Mouse (Mus musculus) adrenal gland, adult (tissue): ENCODE results near the gene Lce1a1.
A peak's percentile ranks its signal among the peaks of the same experiment; 100 is the strongest.

ENCODE experiments used
- DNase-seq, 2 experiments: peaks; one replicate each; pipeline ENCODE4 v3.0.0; 2022 to 2023; ENCODE audit warnings: low spot score in 1 of 2; ENCODE audit not compliant: inconsistent age in 2 of 2

Gene Lce1a1

DNA sequence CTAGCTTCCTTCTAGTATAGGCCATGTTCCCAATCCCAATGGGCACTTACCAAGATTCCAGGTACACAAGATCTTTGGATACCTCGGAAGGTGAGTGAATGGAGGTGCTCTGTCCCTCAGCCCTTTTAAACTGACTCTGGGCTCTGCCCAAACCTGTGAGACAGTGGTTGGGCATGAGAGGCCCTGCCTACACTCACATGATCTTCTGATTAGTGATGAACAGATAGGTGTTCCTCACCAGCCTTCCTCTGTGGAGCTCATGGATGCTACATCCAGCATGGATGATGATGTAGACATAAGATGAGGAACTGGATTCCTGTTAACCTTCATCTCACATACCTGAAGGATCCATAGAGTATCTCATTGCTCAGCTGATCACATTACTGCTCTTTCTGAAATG is at the start of gene Lce1a1:
Lce1a1 (minus strand) TSS at position 101 of the 400 bp plus-strand sequence.
- DNase-seq: no peak

DNA sequence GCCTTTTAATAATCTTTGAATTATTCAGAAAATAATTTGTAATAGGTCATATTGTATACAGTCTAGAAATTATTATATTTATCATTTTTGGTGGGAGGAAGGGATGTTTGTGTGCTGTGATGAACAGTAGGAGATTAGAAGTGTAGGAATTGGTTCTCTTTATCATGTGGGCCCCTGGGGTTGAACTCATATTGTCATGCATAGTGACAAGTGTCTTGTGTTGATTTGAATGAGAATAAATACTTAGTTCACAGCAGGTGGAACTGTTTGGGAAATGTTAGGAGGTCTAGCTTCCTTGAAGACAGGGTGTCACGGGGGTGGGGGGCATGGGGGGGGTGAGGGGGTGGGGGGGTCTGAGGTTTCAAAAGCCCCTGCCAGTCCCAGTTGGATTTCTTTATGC is 46.5 kb upstream of the Lce1a1 start:
- DNase-seq: no peak

DNA sequence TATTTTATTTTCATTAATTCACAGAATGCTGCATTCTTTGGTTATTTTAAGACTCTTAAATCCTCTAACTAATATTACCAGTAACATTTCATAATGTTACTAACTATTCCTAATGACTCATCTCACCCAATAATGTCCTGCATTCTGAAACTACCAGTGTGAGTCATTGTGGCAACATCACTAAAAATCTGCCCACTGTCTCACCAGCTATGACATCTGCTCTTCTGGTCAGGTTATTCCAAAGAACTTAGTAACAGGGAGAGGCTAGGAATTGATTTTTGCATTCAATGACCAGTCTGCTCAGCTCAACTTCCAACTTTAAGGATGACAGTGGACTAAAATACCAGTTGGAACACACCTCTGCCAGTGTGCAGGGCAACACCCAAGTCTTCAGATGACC is 43.6 kb upstream of the Lce1a1 start:
- peak in 1 of 2 experiments; percentile 28 for DNase-seq

DNA sequence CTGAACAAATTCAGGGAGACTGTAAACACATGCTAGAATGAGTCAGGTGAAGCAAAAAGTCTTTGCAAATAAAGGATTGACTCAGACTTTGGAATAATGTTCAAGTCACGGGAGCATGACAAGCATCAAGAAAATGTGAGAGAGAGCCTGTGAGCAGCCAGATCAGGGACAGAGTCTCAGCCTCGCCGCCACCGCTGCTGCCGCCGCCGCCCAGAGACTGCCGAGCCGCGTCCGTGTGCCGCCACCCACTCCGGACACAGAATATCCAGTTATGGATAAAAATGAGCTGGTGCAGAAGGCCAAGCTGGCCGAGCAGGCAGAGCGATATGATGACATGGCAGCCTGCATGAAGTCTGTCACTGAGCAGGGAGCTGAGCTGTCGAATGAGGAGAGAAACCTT is 41.0 kb upstream of the Lce1a1 start:
- peak; percentile 21 to 32 for DNase-seq

DNA sequence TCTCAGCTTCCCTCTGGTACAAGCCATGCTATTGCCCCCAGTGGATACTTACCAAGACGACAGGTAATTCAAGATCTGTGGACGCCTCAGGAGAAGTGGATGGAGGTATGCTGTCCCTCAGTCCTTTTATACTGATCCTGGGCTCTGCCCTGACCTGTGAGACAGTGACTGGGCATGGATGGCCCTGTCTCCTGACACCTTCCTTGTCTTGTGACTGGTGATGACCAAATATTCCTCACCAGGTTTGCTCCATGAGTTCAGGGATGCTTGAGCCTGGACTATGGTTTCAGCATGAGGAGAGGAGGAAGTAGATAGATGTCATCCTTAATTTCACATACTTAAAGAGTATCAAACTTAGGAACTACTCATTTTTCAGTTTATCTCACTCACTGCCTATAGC is 39.0 kb upstream of the Lce1a1 start, which contains the start of gene Lce1d:
Lce1d (minus strand) TSS at position 101 of the 400 bp plus-strand sequence.
- DNase-seq: no peak

DNA sequence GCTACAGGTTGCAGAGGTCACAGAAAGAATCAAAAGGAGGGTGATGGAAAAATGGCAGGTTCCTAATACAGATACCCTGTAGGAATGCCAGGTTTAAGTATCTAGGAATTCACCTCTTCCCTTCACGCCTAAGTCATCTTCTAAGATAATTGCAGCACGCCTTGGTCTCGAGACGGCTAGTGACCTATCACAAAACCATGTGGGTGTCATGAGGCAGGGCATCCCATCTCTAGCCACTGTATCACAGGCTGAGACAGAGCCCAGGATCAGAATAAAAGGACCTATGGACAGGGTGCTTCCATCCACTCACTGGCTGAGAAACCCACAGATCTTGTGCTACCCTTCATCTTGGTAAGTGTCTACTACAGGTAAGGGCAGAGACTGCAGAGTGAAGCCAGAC is 30.8 kb upstream of the Lce1a1 start, which contains the start of gene Lce1c:
Lce1c (plus strand) TSS at position 301 of the 400 bp plus-strand sequence.
- DNase-seq: no peak

DNA sequence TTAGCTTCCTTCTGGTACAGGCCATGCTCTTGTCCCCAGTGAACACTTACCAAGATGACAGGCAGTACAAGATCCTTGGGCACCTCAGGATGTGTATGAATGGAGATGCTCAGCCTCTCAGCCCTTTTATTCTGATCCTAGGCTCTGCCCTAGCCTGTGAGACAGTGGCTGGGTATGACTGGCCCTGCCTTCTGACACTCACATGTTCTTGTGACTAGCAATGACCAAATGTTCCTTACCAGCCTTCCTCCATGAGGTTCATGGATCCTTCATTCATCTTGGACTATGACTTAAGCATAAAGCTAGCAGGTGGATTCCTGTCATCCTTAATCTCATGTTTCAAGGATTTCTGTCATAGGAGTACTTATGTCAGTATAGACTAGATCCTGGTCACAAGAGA is 22.1 kb upstream of the Lce1a1 start, which contains the start of gene Lce1a2:
Lce1a2 (minus strand) TSS at position 101 of the 400 bp plus-strand sequence.
- DNase-seq: no peak

DNA sequence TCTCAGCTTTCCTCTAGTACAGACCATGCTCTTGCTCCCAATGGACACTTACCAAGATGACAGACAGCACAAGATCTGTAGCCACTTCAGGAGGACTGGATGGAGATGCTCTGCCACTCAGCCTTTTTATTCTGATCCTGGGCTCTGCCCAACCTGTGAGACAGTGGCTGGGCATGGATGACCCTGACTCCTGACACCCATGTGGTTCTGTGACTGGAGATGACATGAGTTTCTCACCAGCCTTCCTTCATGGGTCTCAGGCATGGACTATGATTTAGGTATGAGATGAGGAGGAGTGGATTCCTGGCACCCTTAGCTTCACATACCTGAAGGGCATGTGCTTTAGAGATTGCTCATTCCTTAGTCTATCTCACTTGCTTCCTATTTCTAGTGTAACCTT is 8.7 kb upstream of the Lce1a1 start, which contains the start of gene Lce1b:
Lce1b (minus strand) TSS at position 101 of the 400 bp plus-strand sequence.
- no peak for DNase-seq

DNA sequence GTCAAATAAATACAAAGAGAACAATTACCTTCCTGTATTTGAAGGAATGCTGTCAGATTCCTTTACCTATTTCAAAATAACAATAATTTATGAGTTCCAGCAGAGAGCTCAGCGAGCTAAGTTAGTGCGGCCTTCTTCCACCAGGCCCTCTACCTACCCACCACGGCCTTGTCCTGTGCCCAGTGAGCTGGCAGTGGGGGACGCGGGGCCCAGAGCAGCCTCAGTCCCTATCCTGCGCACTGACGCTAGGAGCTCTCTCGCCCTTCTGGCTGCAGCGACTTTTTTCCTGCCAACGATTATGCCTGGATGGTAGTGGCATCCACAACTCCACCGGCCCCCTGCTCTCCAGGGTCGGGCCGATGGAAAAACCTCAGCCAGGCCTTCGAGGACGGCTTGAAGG is 8.3 kb downstream of the Lce1a1 start:
- DNase-seq: no peak

DNA sequence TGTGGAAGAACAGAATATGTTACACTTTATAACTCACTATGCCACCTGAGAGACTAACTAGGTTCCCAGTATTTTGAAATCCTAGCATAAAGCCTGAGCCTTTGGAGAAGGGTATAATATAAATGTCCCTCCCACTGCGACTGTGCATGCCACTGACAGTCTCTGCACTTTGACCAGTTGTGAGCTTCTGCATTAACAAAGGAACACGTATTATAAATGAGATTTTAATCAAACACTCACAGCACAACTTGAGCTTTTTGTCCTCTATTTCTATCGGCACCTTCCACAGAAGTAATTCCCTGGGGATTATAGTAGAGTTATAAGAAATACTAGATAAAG is 9.5 kb downstream of the Lce1a1 start:
- no peak for DNase-seq

DNA sequence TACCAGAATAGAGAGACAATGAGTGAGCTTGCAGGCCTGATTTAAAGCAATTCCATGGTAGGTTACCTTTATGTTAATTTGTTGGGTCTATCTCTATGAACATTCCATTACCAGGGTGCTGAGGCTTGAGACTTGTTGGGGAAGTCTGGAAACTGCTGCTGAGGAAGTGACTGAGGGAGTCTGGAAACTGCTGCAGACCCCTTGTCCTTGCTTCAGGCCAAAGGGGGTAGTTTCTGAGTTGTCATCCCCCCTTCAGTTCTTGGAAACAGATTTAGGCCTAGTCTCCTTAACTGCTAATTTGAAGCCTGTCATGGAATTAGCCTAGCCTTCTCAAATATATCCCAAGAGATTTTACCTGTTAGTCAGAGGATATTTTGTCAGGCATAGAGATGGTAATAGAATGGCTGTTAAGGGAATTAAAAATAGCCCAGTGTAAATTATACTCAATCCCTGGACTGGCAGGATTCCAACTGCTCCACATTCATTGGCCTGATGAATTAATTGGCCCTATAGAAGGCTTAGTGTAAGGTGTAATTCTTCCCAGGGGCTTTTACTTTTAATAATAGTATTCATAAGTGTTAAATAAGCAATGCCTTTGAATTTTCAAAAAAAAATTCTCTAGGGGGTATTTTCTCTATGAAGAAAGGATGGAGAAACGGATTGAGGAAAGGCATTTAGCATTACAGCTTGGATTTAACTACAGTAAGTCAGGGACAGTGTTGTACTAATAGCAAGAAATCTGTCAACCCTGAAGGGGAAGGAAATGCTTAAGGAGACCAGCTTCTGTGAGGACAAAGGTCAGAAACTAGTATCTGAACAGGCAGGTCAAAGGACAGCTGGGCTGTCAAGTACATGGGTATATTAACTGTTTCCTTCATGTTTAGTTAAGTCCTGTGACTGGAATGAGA is 10.1 kb downstream of the Lce1a1 start:
- no peak for DNase-seq

DNA sequence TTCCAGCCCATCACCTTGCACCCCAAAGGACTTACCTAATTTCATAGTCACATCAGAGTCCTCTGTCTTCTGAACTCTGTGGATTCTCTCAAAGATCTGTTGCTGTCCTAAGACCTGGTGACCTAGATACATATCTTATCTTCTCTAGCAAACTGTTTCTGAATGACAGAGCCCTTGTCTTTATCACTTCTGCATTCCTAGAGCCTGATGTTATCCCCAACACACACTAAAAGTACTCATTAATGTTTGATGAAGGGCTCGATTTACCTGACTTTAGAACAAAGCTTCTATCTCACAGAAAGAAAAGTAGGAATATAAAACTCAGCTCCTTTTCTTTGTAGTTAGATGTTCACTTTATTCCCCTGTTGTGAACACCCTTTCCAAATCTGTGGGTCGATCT is 26.5 kb downstream of the Lce1a1 start, which contains the start of gene Lce6a:
Lce6a (minus strand) TSS at position 101 of the 400 bp plus-strand sequence.
- no peak for DNase-seq

DNA sequence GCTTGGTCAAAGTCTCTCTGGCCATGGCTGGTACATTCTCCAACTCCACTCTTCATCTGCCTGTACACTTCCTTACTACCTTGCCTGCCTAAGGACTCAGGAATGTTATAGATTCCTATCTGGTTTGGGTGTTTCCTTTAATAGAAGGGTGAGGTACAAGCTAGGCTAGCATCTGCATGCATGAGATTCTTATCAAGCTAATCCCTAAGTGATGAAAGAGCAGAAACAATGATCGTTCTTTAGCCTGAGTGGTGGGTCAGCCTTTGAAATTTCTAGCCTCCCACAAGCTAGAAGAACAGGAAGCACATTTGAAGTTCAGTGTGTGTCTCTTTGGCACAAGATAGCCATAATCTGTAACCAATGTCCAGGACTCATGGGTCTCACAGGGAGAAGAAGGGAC is 38.3 kb downstream of the Lce1a1 start:
- no peak for DNase-seq

DNA sequence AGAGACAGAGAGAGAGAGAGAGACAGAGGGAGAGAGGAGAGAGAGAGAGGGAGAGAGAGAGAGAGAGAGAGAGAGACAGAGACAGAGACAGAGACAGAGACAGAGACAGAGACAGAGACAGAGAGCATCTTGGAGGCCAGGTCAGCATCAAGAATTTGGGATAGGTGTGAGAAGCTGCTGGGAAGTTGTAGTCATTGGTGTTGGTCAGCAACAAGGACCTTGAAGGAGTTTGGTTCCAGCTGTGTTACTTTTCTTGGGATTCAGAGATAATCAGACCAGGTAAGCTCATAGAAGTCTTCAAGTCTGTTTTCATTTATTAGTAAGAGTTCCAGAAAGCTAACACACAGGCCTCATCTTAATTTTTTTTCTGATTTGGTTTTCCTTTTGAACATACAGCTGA is 40.7 kb downstream of the Lce1a1 start, which contains the start of gene 2210017I01Rik:
2210017I01Rik (minus strand) TSS at position 101 of the 400 bp plus-strand sequence.
- DNase-seq: no peak

DNA sequence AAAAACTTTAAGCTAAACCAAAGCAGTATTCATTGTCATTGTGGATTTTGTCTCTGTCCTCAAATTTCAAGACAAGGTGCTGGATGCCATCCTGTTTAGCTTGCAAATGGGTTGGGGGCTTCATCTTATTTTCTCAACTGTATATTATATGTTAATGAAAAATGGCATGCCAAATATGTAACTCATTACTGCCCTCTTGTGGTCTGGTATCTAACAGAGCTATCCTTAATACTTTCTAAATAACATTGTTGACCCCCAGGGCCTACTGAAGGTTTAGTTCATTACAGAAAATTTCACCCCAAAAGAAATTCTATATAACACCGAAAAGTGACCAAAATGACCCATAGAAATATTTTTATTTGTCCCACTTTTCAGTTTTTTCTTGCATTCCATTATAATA is 45.9 kb downstream of the Lce1a1 start:
- peak in 1 of 2 experiments; percentile 40 for DNase-seq

DNA sequence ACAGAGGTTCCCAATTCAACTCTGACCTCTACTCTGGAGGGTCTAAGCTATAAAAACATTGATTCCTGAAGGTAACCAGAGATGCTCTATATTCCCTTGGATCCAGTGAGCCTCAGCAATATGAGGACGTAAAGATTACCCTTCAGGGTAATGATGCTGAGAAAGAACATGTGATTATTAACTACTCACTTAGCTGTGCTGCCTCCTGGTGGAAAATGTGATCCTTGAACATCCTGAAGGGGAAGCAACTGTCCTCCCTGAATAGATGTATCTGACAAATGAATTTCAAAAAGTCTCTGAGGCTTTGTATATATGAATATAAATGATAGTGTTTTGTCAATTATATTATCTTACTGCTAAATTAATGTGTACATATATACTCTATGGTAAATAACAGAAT is 47.7 kb downstream of the Lce1a1 start:
- no peak for DNase-seq

DNA sequence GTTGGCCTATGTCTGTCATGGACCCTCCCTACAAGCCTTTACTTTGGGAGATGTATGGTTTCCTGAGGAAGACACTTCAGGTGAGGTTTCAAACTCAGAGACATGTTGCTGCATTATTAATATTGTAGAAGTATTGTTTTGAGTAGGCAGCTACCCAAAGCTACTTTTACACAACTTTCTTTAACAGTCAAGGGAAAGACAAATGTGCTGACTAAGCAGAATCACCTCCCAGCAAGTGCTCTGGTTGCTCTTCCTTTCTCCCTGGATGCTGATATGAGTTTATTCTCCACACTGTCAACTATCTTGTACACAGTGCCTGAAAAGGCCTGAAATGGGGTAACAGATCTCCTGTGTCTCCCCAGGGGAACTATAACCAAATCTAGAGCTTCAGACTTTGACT is 48.1 kb downstream of the Lce1a1 start:
- no peak for DNase-seq

DNA sequence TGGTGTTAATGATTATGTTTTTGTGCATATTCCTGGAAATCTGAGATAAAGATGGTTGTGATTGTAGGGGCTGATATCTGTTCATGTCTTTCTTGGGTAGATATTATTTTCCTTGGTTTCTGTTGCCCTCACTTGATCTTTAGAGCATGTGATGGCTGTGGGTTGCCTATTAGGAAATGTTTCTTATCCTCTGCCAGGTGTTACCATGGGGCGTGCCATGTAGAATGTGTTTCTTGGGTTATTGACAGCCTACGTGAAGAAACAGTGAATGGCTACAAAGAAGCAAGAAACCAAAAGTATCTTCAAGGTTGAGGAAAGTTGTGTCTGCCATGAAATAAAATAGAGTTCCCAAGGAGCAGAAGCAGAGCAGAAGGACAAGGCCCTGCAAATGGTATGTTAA is 49.7 kb downstream of the Lce1a1 start:
- DNase-seq: no peak
